Mouse (Mus musculus) CD4-positive helper T cell, adult 2 months (primary cell): ENCODE data around the gene Pnck.
A peak's percentile ranks its signal among the peaks of the same experiment; 100 is the strongest.

ENCODE experiments used
- DNase-seq: peaks from one replicate; pipeline ENCODE4 v3.0.0-alpha.2; 2012; ENCODE audit warnings: low read depth, missing footprints, low spot score

The Pnck gene

DNA sequence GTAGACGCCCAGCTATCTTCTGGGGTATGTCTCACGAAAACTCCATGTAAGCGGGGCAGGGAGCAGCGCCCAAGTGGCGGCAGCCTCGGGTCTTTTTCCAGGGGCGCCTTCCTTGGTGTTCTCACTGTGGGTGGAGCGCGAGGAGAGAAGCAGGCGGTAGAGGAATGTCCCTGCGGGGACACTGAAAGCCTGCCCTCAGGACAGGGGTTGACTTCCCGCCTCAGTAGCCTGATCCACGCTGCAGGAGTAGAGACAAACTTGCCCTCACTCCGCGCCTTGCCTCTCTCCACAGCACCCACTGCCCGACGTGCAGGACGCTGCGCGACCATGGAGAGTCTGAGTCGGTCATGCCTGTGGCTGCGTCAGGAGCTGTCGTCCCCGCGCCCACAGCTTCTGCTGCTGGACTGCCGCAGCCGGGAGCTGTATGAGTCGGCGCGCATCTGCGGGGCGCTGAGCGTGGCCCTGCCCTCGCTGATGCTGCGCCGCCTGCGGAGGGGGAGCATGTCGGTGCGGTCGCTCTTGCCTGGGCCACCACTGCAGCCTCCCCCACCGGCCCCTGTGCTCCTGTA is 19.9 kb downstream of the Pnck start:
- DNase-seq = no peak

DNA sequence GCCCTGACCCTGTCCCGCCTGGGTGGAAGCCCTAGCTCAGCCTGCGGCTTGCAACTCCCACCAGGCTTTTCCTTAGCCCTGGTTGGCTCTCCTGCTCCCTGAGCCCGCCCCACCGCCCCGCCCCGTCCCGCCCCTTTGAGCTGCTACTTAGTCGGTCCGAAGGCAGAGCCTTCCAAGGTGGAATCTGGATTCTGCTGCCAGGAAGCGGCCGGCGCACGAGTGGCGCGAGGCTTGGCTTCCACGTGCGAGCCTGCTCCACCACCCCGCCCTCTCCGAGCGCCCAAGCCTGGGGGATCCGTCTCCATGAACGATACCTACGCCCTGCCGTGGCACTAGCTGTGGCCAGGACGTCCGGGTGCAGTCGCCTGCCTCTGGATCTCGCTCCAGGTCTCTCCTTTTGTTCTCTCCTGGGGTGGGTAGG is 20.7 kb downstream of the Pnck start, which contains the start of gene Dusp9:
Dusp9 (plus strand) TSS at position 165 of the 421 bp plus-strand sequence.
- DNase-seq = peak; percentile 27

DNA sequence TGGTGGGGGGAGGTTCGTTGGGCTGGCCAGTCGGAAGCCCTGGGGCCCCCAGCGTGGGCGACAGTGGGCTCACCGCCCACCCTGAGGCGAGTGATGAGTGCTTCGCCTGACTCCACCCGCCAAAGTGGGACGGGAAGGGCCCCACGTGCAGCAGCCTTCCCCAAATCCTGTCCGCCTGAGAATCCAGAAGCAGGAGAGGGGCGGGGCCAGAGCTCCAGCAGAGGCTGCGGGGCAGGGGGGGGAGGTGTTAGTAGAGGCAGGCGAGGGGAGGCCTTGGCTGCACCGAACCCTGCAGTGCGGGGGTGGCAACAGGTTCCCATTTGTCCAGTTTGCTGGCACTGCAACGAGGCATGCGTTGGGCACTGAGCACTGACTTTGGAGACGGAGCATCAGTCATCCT is 22.5 kb downstream of the Pnck start:
- no peak for DNase-seq

DNA sequence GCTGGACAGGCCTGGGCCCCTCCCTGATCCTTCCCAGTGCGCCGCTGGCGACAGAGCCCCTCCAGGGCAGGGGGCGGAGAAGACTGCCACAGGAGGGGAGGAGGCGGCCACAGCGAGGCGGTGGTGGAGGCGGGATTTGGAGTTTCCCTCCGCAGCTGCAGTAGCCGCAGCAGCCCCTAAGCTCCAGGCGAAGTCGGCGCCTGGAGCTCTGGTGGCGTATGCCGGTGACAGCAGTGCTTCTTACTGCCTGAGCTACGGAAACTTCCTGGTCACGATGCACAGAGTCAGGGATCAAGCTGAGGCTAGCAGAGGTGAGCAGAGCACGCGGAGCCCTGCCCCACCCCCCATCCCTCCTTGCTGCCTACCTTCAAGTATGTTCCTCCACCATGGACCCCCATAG is 24.5 kb downstream of the Pnck start:
- DNase-seq = no peak

DNA sequence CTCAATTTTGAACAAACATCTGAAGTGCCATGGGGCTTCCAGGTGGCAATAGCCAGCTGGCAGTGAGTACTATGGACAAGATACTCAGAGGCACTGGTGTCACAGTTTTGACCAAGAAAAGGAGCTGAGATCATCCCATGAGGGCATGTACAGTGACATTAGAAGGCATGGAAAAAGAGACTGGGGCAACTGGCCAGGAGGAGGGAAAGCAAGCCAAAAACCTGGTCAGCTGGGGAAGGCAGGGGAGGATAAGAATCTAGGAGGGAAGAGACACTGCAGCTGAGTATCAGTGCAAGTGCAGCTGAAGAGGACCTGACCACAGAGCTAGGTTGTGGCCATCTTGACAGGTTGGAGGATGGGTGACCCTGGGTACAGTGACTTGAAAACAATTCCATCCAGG is 32.9 kb downstream of the Pnck start:
- DNase-seq = no peak

DNA sequence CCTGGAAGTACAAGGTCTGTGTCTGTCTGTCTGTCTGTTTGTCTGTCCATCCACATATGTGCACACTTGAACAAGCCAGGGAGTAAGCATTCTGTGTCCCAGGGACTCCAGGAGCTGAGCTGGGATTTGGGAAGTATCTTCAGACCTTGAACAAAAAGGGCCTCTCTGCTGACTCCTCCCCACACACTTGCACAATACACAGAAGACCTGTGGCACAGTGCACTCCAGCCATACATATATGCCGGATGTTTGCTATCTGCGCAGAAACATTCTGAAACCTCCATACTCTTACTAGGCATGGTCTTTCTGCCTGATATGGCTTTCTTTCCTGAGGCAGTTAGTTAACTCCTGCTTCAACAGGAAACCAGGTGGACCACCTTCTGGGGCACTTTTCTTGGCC is 40.0 kb downstream of the Pnck start:
- no peak for DNase-seq

DNA sequence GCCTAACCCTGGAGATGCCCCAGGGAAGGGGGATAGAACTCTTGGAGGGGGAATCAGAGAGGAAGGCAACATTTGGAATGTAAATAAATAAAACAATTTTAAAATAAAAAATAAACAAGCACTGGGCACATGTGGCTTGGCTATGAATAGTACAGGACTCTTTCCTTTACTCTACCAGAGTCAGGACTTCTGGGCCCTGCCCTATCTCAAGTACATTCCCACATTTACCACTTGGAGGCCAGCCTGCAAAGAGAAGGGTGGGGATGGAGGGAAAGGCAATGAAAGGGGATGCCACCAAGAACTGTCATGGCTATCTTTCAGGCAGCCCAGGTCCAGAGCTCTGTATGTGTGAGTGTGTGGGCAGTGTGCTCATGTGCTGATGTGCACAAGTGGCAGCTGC is 40.5 kb downstream of the Pnck start:
- no peak for DNase-seq

DNA sequence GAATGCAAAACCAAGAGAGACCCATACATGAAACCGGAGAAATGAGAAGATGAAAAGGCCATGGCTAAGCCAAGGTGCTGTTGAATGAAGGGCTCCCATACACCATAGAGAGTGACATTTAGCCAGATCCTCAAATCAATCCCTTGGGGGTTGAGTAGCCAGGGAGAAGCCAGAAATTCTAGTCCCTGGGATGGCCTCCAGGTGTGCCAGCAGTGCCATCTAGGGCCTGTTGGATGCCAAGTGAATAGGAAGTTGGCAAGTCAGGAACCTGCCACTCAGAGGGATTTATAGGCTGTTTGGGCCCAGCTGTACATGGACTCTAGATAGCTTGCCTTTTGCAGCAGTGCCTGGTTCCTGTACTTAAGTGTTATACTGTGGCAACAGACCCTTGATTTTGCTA is 44.0 kb downstream of the Pnck start:
- DNase-seq = no peak

DNA sequence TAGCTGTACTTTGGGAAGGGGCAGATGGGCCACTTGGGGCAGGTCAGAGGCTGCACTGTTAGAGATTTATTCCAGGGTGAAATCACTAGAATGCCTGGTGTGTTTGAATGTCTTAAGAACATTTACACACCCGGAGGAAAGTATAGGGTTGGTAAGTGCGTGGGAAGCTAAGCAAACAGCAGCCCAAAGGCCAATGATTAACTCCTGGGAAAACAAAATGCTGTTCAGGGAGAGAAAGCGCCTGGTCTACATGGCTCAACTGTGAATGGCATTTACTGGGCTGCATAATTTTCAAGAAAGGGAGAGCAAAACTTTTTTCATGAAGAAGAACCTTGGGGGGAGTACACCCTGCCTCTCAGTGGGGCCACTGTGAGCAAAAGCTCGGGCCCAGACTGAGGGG is 46.3 kb downstream of the Pnck start:
- no peak for DNase-seq
